Mouse (Mus musculus) lung, embryonic 16.5 days (tissue): ENCODE measurements around the gene Lrp11. TPM values are rescaled to one million over a fixed set of nuclear protein-coding genes. Genes with fewer than 3 reads are reported as not detected.
A peak's percentile ranks its signal among the peaks of the same experiment; 100 is the strongest.

Experiments
- ATAC-seq: fragments of 200-750 bp; cut with Nextera tagmentation; 2 replicates; pipeline ENCODE4 v1.8.0; 2017; ENCODE audit warnings: low read depth, mild to moderate bottlenecking, moderate library complexity
- H3K27ac ChIP-seq: fragments of 300-500 bp; sonication (generic); 2 replicates; pipeline ENCODE4 v1.5.1; 2014; ENCODE audit warnings: mild to moderate bottlenecking, control low read depth, low read length
- H3K27me3 ChIP-seq: fragments of 300-500 bp; sonication (generic); 2 replicates; pipeline ENCODE4 v1.6.1; 2014; ENCODE audit warnings: low read depth, low read length, mixed read lengths; ENCODE audit not compliant: control insufficient read depth, insufficient read depth
- H3K36me3 ChIP-seq: fragments of 300-500 bp; sonication (generic); 2 replicates; pipeline ENCODE4 v1.6.1; 2014; ENCODE audit warnings: low read length; ENCODE audit not compliant: control insufficient read depth, insufficient read depth
- H3K4me1 ChIP-seq: fragments of 300-500 bp; sonication (generic); replicated peaks from 2 replicates; pipeline ENCODE4 v1.6.1; 2014; ENCODE audit warnings: low read length, mixed read lengths; ENCODE audit not compliant: control insufficient read depth, insufficient read depth
- H3K4me2 ChIP-seq: fragments of 300-500 bp; sonication (generic); 2 replicates; pipeline ENCODE4 v1.6.1; 2014; ENCODE audit warnings: low read depth, low read length, control low read depth
- H3K4me3 ChIP-seq: fragments of 300-500 bp; sonication (generic); 2 replicates; pipeline ENCODE4 v1.5.1; 2014; ENCODE audit warnings: mild to moderate bottlenecking, low read length, control low read depth
- H3K9ac ChIP-seq: fragments of 300-500 bp; sonication (generic); 2 replicates; pipeline ENCODE4 v1.6.1; 2014; ENCODE audit warnings: low read length, control low read depth
- H3K9me3 ChIP-seq: fragments of 300-500 bp; sonication (generic); 2 replicates; pipeline ENCODE4 v1.6.1; 2016; ENCODE audit warnings: low read length; ENCODE audit not compliant: control insufficient read depth
- WGBS: fragments of 180-500 bp; shearing (Covaris S2); extraction: QIAGEN DNeasy Blood & Tissue Kit; methylation state at CpG from one replicate; pipeline ENCODE4 v1.1.7; 2014; 5-methylcytosine and 5-hydroxymethylcytosine counted together
- polyA plus RNA-seq: library from polyadenylated mRNA; unstranded; fragments of >200 nt; fragmentation: Nextera tagmentation; extraction: Ambion mirVana; gene quantifications from 2 replicates; pipeline ENCODE4 v1.2.1, GENCODE M21; 2015

The Lrp11 gene
- polyA plus RNA-seq, 1 experiment from 2014 or later: 2.9 TPM

DNA sequence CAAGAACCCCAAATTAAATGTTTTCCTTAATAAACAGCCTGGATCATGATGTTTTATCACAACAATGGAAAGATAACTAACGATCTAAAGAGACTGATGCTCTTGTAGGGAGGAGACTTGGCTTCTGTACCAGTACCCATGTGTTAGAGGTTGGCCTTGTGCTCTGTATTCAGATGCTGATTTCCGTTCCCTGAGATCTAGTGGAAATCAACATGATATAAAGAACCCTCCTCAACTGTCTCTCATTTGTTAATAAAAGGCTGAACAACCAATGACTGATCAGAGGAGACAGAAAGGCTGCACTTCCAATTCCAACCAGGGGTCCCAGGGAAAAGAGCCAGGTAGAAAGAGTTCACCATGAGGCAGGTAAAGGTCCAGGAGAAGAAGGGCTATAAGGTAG is 56.3 kb downstream of the Lrp11 start:
- WGBS: 79% methylated on average over 2 of the region's 2 CpGs
- no peaks in the 10 kb centered on the region for H3K4me1 ChIP-seq
- no peaks in the 10 kb centered on the region for H3K27me3 ChIP-seq
- no peak overlapping the region for H3K4me3 ChIP-seq
- peaks cover 24% of the 10 kb centered on the region for H3K36me3 ChIP-seq
- no peaks in the 10 kb centered on the region for H3K9me3 ChIP-seq
- no peak for ATAC-seq
- H3K27ac ChIP-seq: no peak overlapping the region
- H3K9ac ChIP-seq: no peak overlapping the region
- no peak overlapping the region for H3K4me2 ChIP-seq

DNA sequence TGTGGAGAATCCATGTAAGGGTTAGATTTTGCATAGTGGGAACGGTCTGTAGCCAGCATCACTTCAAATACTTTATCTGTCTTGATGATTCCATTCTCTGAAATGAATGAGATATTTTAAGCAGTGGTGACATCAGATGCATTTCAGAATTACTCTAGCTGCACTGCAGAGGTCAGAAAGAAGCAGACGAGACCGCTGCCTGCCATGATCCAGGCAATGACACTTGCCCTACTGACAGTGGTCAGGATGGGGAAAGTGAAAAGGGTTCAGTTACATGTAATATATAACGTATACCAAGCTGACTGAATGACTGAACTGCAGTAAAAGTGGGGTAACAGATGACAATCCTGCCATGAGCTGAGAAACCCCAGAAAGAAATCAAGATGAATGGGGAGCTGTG is 59.5 kb downstream of the Lrp11 start:
- Histone ChIP-seq H3K4me1 (no peaks in the 10 kb centered on the region), H3K4me2 (no peak overlapping the region), H3K9me3 (no peaks in the 10 kb centered on the region), H3K36me3 (peaks cover 21% of the 10 kb centered on the region), H3K9ac (no peak overlapping the region), H3K4me3 (no peak overlapping the region), H3K27ac (no peak overlapping the region), H3K27me3 (no peaks in the 10 kb centered on the region)
- no peak for ATAC-seq
- 85% methylated on average over 4 of the region's 4 CpGs for WGBS

DNA sequence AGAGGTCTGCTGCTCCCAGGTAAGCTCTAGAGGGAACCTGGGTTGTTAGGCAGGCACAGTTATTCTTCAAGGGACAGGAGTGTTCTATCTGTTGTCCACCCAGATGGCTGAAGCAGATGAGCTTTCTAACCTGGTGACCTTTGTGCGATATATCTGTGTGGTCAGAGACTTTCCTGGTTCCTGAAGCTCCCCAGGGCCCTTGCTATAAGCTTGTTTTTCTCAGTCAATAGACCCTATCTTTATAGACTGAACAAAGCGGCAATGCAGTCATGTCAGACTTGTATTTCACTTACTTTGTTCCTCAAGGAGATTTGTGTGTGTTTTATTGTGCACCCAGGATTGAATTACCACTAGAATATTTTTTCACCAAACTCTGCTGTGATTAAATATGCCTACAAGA is 61.5 kb downstream of the Lrp11 start:
- WGBS: 93% methylated on average over 2 of the region's 2 CpGs
- no peak overlapping the region for H3K9ac ChIP-seq
- ATAC-seq: no peak
- H3K36me3 ChIP-seq: peaks cover 15% of the 10 kb centered on the region
- H3K4me1 ChIP-seq: no peaks in the 10 kb centered on the region
- no peaks in the 10 kb centered on the region for H3K9me3 ChIP-seq
- no peak overlapping the region for H3K27ac ChIP-seq
- no peaks in the 10 kb centered on the region for H3K27me3 ChIP-seq
- no peak overlapping the region for H3K4me2 ChIP-seq
- H3K4me3 ChIP-seq: no peak overlapping the region

DNA sequence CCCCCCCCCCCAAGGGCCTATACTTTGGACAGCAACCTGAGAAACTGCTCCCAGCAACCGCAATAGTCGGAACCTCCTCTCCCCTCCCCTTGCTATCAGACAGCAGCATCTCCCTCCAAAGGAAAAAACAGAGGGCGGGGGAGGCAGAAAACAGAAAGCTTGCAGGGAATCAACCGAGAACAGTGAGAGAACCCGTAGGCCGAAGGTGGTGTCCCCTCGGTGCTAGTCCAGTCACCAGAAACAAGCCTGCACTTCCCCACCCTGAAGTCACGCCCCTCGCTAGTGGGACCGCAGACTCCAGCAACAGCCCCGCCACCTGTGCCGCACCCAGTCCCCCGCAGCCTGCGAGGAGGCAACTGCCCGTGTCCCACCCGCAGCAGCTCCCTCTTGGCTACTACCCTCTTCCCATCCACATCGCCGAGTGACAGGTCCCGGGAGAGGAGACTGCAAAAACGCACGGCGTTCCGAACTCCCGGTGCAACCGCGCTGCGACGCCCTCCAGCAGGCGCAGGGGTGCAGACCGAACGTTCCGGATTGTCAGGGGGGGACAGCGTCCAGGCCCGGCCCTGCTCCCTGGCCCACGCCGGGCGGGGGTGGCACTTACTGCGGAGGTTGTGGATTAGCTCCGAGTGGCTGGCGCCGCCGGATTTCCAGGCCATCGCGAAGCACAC is 73.0 kb downstream of the Lrp11 start:
- H3K9ac ChIP-seq: peak overlapping the region; percentile 97
- peak overlapping the region; percentile 99 for H3K4me3 ChIP-seq
- 2% methylated on average over 36 of the region's 44 CpGs for WGBS
- no peaks in the 10 kb centered on the region for H3K36me3 ChIP-seq
- H3K27ac ChIP-seq: peak overlapping the region; percentile 88
- no peaks in the 10 kb centered on the region for H3K27me3 ChIP-seq
- H3K4me1 ChIP-seq: peaks cover 13% of the 10 kb centered on the region
- peak; percentile 85 for ATAC-seq
- H3K4me2 ChIP-seq: peak overlapping the region; percentile 91
- no peaks in the 10 kb centered on the region for H3K9me3 ChIP-seq

DNA sequence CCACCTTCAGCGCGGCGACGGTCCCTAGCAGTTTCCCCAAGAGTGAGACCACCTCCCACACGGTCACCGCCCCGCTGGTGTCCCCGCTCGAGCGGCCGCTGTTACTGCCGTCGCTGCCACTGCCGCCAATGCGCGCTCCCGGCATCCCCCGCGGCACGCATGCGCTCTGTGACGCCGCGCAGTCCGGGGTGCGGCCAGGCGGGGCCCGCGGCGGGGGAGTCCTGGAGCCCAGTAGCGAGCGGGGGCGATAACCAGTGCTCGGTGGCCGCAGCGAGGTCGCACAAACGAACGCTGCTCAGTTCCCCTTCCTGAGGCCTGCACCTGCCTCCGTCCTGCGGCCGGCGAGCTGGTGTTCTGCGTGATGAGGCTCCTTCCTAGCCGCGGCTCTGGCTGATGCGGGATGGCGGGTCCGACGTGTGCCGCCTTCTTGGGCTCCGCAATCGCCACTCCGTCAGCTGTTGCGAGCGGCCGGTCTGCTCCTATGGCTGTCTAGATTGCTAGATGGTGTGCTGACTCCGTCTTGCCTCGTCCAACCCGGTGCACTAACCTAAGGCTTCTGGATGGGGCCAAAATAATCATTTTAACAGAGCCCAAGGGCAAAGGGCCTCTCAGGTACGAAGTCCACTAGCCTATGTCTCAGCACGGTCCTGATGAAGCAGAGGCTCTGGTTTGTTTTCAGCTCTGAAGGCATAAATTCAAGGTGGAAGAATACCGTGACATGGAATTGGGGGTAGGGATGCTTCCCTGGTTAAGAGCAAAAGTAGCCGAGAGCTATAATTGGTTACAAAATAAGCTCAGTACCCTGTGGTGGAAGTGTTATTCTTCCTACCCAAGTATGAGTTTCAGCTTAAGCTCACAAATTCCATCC is 73.8 kb downstream of the Lrp11 start:
- H3K27me3 ChIP-seq: no peaks in the 10 kb centered on the region
- H3K36me3 ChIP-seq: no peaks in the 10 kb centered on the region
- H3K9ac ChIP-seq: peak overlapping the region; percentile 97
- H3K4me2 ChIP-seq: peak overlapping the region; percentile 91
- peaks cover 17% of the 10 kb centered on the region for H3K4me1 ChIP-seq
- peak overlapping the region; percentile 88 for H3K27ac ChIP-seq
- ATAC-seq: peak; percentile 95
- under 1% methylated on average over 61 of the region's 64 CpGs for WGBS
- no peaks in the 10 kb centered on the region for H3K9me3 ChIP-seq
- peak overlapping the region; percentile 99 for H3K4me3 ChIP-seq

DNA sequence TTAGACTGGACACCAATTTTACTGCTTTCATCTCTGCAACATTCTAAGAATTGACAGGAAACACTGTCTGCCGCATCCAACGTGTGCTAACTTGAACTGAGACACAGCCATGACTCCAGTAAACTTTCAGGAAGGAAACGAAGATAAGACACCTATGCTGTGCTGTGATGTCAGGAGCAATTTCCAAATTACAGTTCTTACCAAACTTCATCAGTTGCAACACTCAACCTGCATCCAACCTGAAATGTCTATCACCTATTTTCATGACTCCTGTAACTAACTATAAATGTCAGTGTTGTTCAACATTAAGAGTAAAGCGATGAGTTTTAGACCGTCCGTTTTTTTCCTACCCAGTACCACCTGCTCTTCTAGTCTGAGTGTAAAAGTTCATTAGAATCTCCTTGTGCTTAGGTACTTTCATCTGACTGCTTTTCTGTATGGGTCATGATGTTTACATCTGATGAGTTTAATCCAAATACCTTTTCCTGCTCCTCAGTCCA is 74.5 kb downstream of the Lrp11 start:
- Histone ChIP-seq H3K9ac (peak overlapping the region; percentile 97), H3K36me3 (no peaks in the 10 kb centered on the region), H3K27me3 (no peaks in the 10 kb centered on the region), H3K4me2 (peak overlapping the region; percentile 91), H3K27ac (no peak overlapping the region), H3K4me3 (peak overlapping the region; percentile 99), H3K4me1 (peaks cover 19% of the 10 kb centered on the region), H3K9me3 (no peaks in the 10 kb centered on the region)
- ATAC-seq: no peak
- 52% methylated on average over 6 of the region's 6 CpGs for WGBS

DNA sequence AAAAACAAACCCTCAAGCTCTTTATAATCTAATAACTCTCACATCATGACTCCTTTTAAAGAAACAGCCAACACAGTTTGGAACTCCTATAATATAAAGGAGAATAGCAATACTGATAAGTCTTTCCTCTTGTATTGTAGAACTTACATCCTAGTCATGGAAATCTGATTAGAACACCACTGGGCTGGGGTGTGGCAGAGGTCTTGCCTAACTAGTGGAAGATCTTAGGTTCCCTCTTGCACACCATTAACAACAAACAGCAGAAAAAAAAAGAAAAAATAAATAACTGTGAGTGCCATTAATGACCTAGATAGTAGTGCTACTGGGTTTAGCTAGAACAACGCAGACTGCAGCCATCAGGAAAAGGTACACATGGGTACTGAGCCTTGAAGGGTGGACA is 75.3 kb downstream of the Lrp11 start:
- H3K36me3 ChIP-seq: peaks cover 3% of the 10 kb centered on the region; the same call in 1 of the 2 replicates
- no peak overlapping the region for H3K4me2 ChIP-seq
- no peak overlapping the region for H3K9ac ChIP-seq
- H3K9me3 ChIP-seq: no peaks in the 10 kb centered on the region
- H3K4me1 ChIP-seq: peaks cover 19% of the 10 kb centered on the region
- H3K27me3 ChIP-seq: no peaks in the 10 kb centered on the region
- ATAC-seq: no peak
- H3K27ac ChIP-seq: no peak overlapping the region
- no peak overlapping the region for H3K4me3 ChIP-seq
- WGBS: 85% methylated on average over 1 of the region's 1 CpGs

DNA sequence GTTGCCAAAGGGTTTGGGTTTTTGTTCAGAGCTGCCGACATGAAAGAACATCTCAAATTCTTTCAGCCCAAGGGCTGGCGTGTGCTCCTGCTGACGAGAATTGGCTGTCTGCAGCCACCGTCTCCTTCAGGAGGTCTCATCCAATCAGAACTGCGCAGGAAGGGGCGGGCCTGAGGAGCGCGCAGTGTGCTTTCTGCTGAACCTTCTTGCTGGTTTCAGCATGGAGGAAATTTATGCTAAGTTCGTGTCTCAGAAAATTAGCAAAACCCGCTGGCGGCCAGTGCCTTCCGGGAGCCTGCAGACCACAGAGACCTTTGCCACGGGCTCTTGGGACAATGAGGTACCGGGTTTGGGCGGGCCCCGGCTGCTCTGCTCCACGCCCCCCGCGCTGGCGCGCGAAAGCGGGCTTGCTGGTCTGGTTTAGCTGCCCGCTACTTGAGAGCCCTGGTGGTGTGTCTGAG is 77.8 kb downstream of the Lrp11 start, which contains the start of gene Nup43:
Nup43 (plus strand) TSS at position 162 of the 461 bp plus-strand sequence.
- H3K27ac ChIP-seq: peak within 1 kb of the TSS; percentile 79
- H3K9ac ChIP-seq: peak within 1 kb of the TSS; percentile 82
- H3K4me2 ChIP-seq: peak within 1 kb of the TSS; percentile 63
- H3K36me3 ChIP-seq: peaks cover 8% of the 10 kb centered on the region
- ATAC-seq: peak; percentile 85
- WGBS: 0% methylated on average over 24 of the region's 24 CpGs
- no peaks in the 10 kb centered on the region for H3K9me3 ChIP-seq
- peak within 1 kb of the TSS; percentile 81 for H3K4me3 ChIP-seq
- H3K27me3 ChIP-seq: no peaks in the 10 kb centered on the region
- peaks cover 15% of the 10 kb centered on the region for H3K4me1 ChIP-seq

DNA sequence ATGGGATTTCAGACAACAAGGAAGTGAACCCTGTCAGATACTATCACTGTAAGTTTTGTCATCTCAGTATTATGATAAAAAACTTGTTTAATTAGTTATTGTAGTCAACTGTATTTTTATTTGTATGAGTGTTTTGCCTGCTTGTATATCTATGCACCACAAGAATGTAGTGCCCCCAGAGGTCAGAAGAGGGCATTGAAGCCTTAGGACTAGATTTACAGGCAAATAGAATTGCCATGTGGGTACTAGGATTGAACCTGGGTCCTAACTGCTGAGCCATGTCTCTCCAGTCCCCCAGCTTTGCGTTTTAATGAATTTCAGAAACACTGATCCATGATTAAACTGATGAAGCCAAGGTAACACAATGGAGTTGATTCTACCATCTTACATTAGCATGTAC is 84.1 kb downstream of the Lrp11 start:
- Histone ChIP-seq H3K9me3 (no peaks in the 10 kb centered on the region), H3K9ac (no peak overlapping the region), H3K4me3 (no peak overlapping the region), H3K27me3 (no peaks in the 10 kb centered on the region), H3K4me1 (no peaks in the 10 kb centered on the region), H3K27ac (no peak overlapping the region), H3K36me3 (peaks cover 21% of the 10 kb centered on the region), H3K4me2 (no peak overlapping the region)
- no peak for ATAC-seq
- 71% methylated on average over 1 of the region's 1 CpGs for WGBS
